Mouse (Mus musculus) myocyte (in vitro differentiated cells): Measurements from ENCODE around the gene Gabrb1. TPM values are rescaled to one million over a fixed set of nuclear protein-coding genes. Genes with fewer than 3 reads are reported as not detected.

Experiments
- H3K27me3 ChIP-seq: one replicate; pipeline ENCODE4 v1.6.1; 2011; ENCODE audit not compliant: control insufficient read depth, insufficient read depth, insufficient read length
- H3K36me3 ChIP-seq: one replicate; pipeline ENCODE4 v1.6.1; 2011; ENCODE audit not compliant: control insufficient read depth, insufficient read depth
- H3K4me2 ChIP-seq: one replicate; pipeline ENCODE4 v1.6.1; 2011; ENCODE audit warnings: low read depth, control low read depth
- H3K4me3 ChIP-seq: one replicate; pipeline ENCODE4 v1.5.1; 2011; ENCODE audit warnings: mild to moderate bottlenecking, control low read depth, moderate library complexity
- H3K79me2 ChIP-seq: one replicate; pipeline ENCODE4 v1.6.1; 2011; ENCODE audit not compliant: control insufficient read depth, insufficient read depth
- H3ac ChIP-seq: one replicate; pipeline ENCODE4 v1.6.1; 2011; ENCODE audit not compliant: control insufficient read depth, insufficient read length
- CEBPB ChIP-seq: IDR thresholded peaks from 2 replicates; pipeline ENCODE4 v1.6.1; 2011; ENCODE audit warnings: mild to moderate bottlenecking, moderate library complexity; ENCODE audit not compliant: poor library complexity, insufficient read depth, severe bottlenecking
- E2F4 ChIP-seq: IDR thresholded peaks from one replicate; pipeline ENCODE4 v1.6.1; 2011; ENCODE audit warnings: mild to moderate bottlenecking, control low read depth, moderate library complexity; ENCODE audit not compliant: insufficient read depth
- MAX ChIP-seq: IDR thresholded peaks from one replicate; pipeline ENCODE4 v1.6.1; 2011; ENCODE audit warnings: low read depth, mild to moderate bottlenecking, control low read depth
- MYOD1 ChIP-seq, 3 experiments: IDR thresholded peaks; one replicate each; pipeline ENCODE4 v1.6.1; 2011; ENCODE audit warnings: control low read depth in 2 of 3, low read depth in 2 of 3, mild to moderate bottlenecking in 2 of 3, moderate library complexity in 1 of 3; ENCODE audit not compliant: insufficient read length in 2 of 3, control insufficient read depth in 1 of 3
- MYOG ChIP-seq, 3 experiments: IDR thresholded peaks; one replicate each; pipeline ENCODE4 v1.6.1; 2011; ENCODE audit warnings: control low read depth in 2 of 3, low read depth in 2 of 3, mild to moderate bottlenecking in 2 of 3; ENCODE audit not compliant: insufficient read length in 2 of 3, control insufficient read depth in 1 of 3, insufficient read depth in 1 of 3
- POLR2A ChIP-seq: IDR thresholded peaks from one replicate; pipeline ENCODE4 v1.6.1; 2011; ENCODE audit warnings: low read depth, mild to moderate bottlenecking, control low read depth, moderate library complexity; ENCODE audit not compliant: insufficient read length
- POLR2AphosphoS2 ChIP-seq: IDR thresholded peaks from one replicate; pipeline ENCODE4 v1.6.1; 2011; ENCODE audit warnings: low read depth, control low read depth; ENCODE audit not compliant: insufficient read length
- REST ChIP-seq: IDR thresholded peaks from one replicate; pipeline ENCODE4 v1.6.1; 2011; ENCODE audit warnings: mild to moderate bottlenecking, control low read depth, moderate library complexity; ENCODE audit not compliant: insufficient read depth, insufficient read length
- SRF ChIP-seq: IDR thresholded peaks from one replicate; pipeline ENCODE4 v1.6.1; 2011; ENCODE audit warnings: low read depth; ENCODE audit not compliant: control insufficient read depth, insufficient read length
- TCF12 ChIP-seq: IDR thresholded peaks from one replicate; pipeline ENCODE4 v1.6.1; 2011; ENCODE audit warnings: mild to moderate bottlenecking, control low read depth; ENCODE audit not compliant: poor library complexity, insufficient read depth, severe bottlenecking
- TCF3 ChIP-seq: IDR thresholded peaks from one replicate; pipeline ENCODE4 v1.6.1; 2011; ENCODE audit warnings: low read depth, control low read depth; ENCODE audit not compliant: insufficient read length
- USF1 ChIP-seq: IDR thresholded peaks from one replicate; pipeline ENCODE4 v1.6.1; 2011; ENCODE audit warnings: low read depth, mild to moderate bottlenecking, control low read depth, moderate library complexity
- polyA plus RNA-seq: library from polyadenylated mRNA; unstranded; fragments of >200 nt; fragmentation: generic; extraction: Trizol; gene quantifications from one replicate; pipeline ENCODE4 v1.2.1, GENCODE M21; 2012; ENCODE audit warnings: missing spikeins

The Gabrb1 gene
- polyA plus RNA-seq, 1 experiment, result 0.01 TPM

- Histone ChIP-seq H3K36me3 (no peaks in the 10 kb centered on the region), H3K4me3 (no peak overlapping the region), H3K79me2 (no peaks in the 10 kb centered on the region), H3ac (no peak overlapping the region), H3K27me3 (no peaks in the 10 kb centered on the region), H3K4me2 (no peak overlapping the region)
- no peak for TF ChIP-seq MYOG (IDR thresholded peaks at IDR 0.05; ENCODE audit: control insufficient read depth in 1 of 3, insufficient read depth in 1 of 3, insufficient read length in 2 of 3, low read depth in 2 of 3)
- TF ChIP-seq TCF3, result no peak
- no peak for TF ChIP-seq E2F4
- TF ChIP-seq USF1, result no peak
- no peak for TF ChIP-seq SRF
These were observed 328.6 kb downstream of the Gabrb1 start for GRCm38 (mm10) chr5:71986561-71986960.

GRCm38 (mm10) chr5:71986983-71987398, 329.1 kb downstream of the Gabrb1 start:
- no peak for TF ChIP-seq REST
- no peak for TF ChIP-seq SRF
- TF ChIP-seq USF1, result no peak
- no peak for TF ChIP-seq TCF3
- TF ChIP-seq MYOD1 (IDR thresholded peaks at IDR 0.05; ENCODE audit: control insufficient read depth in 1 of 3, insufficient read length in 2 of 3, low read depth in 2 of 3), result no peak
- no peak for TF ChIP-seq E2F4
- no peak for TF ChIP-seq MYOG (IDR thresholded peaks at IDR 0.05; ENCODE audit: control insufficient read depth in 1 of 3, insufficient read depth in 1 of 3, insufficient read length in 2 of 3, low read depth in 2 of 3)
- no peak for TF ChIP-seq POLR2AphosphoS2
- TF ChIP-seq CEBPB, result no peak
- no peak for TF ChIP-seq TCF12
- TF ChIP-seq POLR2A, result no peak
- TF ChIP-seq MAX, result no peak
- Histone ChIP-seq H3ac (no peak overlapping the region), H3K79me2 (no peaks in the 10 kb centered on the region), H3K27me3 (no peaks in the 10 kb centered on the region), H3K4me2 (no peak overlapping the region), H3K4me3 (no peak overlapping the region), H3K36me3 (no peaks in the 10 kb centered on the region)

- Histone ChIP-seq H3K79me2 (no peaks in the 10 kb centered on the region), H3K4me3 (no peak overlapping the region), H3K27me3 (no peaks in the 10 kb centered on the region), H3ac (no peak overlapping the region), H3K4me2 (no peak overlapping the region), H3K36me3 (no peaks in the 10 kb centered on the region)
- no peak for TF ChIP-seq POLR2AphosphoS2
- no peak for TF ChIP-seq CEBPB
- no peak for TF ChIP-seq MYOG (IDR thresholded peaks at IDR 0.05; ENCODE audit: control insufficient read depth in 1 of 3, insufficient read depth in 1 of 3, insufficient read length in 2 of 3, low read depth in 2 of 3)
- no peak for TF ChIP-seq POLR2A
- no peak for TF ChIP-seq E2F4
- no peak for TF ChIP-seq MYOD1 (IDR thresholded peaks at IDR 0.05; ENCODE audit: control insufficient read depth in 1 of 3, insufficient read length in 2 of 3, low read depth in 2 of 3)
- TF ChIP-seq MAX, result no peak
- TF ChIP-seq TCF3, result no peak
These were observed 341.6 kb downstream of the Gabrb1 start for GRCm38 (mm10) chr5:71999466-71999865.

DNA sequence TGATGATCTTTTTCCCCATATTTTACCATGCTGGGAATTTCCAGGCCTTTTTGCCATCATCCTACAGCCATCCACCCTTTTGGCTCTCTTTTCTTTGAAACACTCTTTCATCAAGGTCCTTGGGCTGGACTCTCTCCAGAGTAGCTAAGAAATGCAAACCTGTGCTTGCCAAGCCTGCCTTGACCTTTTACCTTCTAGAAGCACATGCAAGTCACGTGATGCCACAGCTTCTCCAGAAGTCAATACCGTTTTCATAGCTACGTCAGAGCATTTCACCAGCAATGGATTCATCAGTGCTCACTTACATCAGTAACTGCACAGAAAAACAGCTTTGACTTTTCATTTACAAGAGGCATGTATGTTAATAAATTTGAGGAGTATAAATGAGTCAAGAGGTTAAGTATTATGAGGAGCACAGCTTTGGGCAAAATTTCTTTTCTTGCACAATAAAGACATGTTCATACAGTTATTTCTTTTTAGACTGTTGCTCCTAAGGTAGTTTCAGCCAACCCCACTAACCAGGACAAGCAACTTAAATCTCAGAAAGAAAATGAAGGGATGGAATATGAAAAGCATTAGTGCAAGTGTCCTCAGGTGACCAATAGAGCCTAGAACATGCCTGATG, 346.0 kb downstream of the Gabrb1 start:
- Histone ChIP-seq H3K27me3 (no peaks in the 10 kb centered on the region), H3ac (no peak overlapping the region), H3K4me3 (no peak overlapping the region), H3K4me2 (no peak overlapping the region), H3K36me3 (no peaks in the 10 kb centered on the region), H3K79me2 (no peaks in the 10 kb centered on the region)
- TF ChIP-seq MAX, result no peak
- no peak for TF ChIP-seq POLR2AphosphoS2
- no peak for TF ChIP-seq USF1
- TF ChIP-seq E2F4, result no peak
- no peak for TF ChIP-seq MYOD1 (IDR thresholded peaks at IDR 0.05; ENCODE audit: control insufficient read depth in 1 of 3, insufficient read length in 2 of 3, low read depth in 2 of 3)
- no peak for TF ChIP-seq CEBPB
- TF ChIP-seq TCF3, result no peak
- no peak for TF ChIP-seq MYOG (IDR thresholded peaks at IDR 0.05; ENCODE audit: control insufficient read depth in 1 of 3, insufficient read depth in 1 of 3, insufficient read length in 2 of 3, low read depth in 2 of 3)
- no peak for TF ChIP-seq SRF

GRCm38 (mm10) chr5:72036954-72037353, 379.0 kb downstream of the Gabrb1 start:
- Histone ChIP-seq H3K27me3 (no peaks in the 10 kb centered on the region), H3K4me3 (no peak overlapping the region)
- no peak for TF ChIP-seq CEBPB
- TF ChIP-seq SRF, result no peak
- no peak for TF ChIP-seq MYOD1 (IDR thresholded peaks at IDR 0.05; ENCODE audit: control insufficient read depth in 1 of 3, insufficient read length in 2 of 3, low read depth in 2 of 3)
- TF ChIP-seq TCF3, result no peak
- TF ChIP-seq USF1, result no peak
- TF ChIP-seq POLR2AphosphoS2, result no peak

More at GRCm38 (mm10) chr5:72036954-72037353, 379.0 kb downstream of the Gabrb1 start:
- Histone ChIP-seq H3ac (no peak overlapping the region), H3K4me2 (no peak overlapping the region), H3K36me3 (no peaks in the 10 kb centered on the region), H3K79me2 (no peaks in the 10 kb centered on the region)
